Mouse (Mus musculus): Measurements from ENCODE around the gene Ceacam2. TPM values are rescaled to one million over a fixed set of nuclear protein-coding genes. Genes with fewer than 3 reads are reported as not detected.
"Not testable (repeated sequence)": the region's sequence is repeated elsewhere in the genome, so short reads cannot be mapped to it uniquely, and the experiment has no call there.

Ceacam2 gene
- under 1 TPM; 0.43 to 0.60 TPM for total RNA-seq (2021)
- long read RNA-seq, experiment 1: 0 reads
- long read RNA-seq, experiment 2, partial matches to known transcripts: 1 of 2 reads
- long read RNA-seq, experiment 2, other reads (novel, unspliced or antisense): 1 of 2 reads

- intact Hi-C loops (cut with DNase I; ENCODE audit: low total_unique reads): loop anchor here (5.0 to 10.0 kb wide), 2 partner anchors 55 to 117 kb away; no protein-coding TSS in a partner anchor
- not testable (repeated sequence) for DNase-seq
Observed at GRCm38 (mm10) chr7:25539376-25539907, at the start of gene Ceacam2. Gene Ceacam2 (minus strand): TSS chr7:25539857.

GRCm38 (mm10) chr7:25585351-25586204, 45.9 kb upstream of the Ceacam2 start:
- intact Hi-C loops (cut with DNase I; ENCODE audit: low total_unique reads): no loop called here
- DNase-seq: no peak

- intact Hi-C loops (cut with DNase I; ENCODE audit: low total_unique reads): no loop called here
- no peak for DNase-seq
Observed at GRCm38 (mm10) chr7:25584651-25585050, 45.0 kb upstream of the Ceacam2 start.

- DNase-seq: no peak
- intact Hi-C loops (cut with DNase I; ENCODE audit: low total_unique reads): no loop called here
Observed at GRCm38 (mm10) chr7:25582301-25582810, 42.7 kb upstream of the Ceacam2 start.

GRCm38 (mm10) chr7:25579441-25579840, 39.8 kb upstream of the Ceacam2 start:
- intact Hi-C loops (cut with DNase I; ENCODE audit: low total_unique reads): loop anchor here (5.0 kb wide), 1 partner anchor 742 kb away; no protein-coding TSS in a partner anchor
- no peak for DNase-seq

GRCm38 (mm10) chr7:25576793-25577437, 37.3 kb upstream of the Ceacam2 start:
- not testable (repeated sequence) for DNase-seq
- intact Hi-C loops (cut with DNase I; ENCODE audit: low total_unique reads): loop anchor here (5.0 kb wide), 1 partner anchor 740 kb away; no protein-coding TSS in a partner anchor

GRCm38 (mm10) chr7:25576308-25576707, 36.7 kb upstream of the Ceacam2 start:
- intact Hi-C loops (cut with DNase I; ENCODE audit: low total_unique reads): loop anchor here (5.0 kb wide), 1 partner anchor 739 kb away; no protein-coding TSS in a partner anchor

GRCm38 (mm10) chr7:25575870-25576269, 36.2 kb upstream of the Ceacam2 start:
- DNase-seq: no peak
- intact Hi-C loops (cut with DNase I; ENCODE audit: low total_unique reads): loop anchor here (5.0 kb wide), 1 partner anchor 739 kb away; no protein-coding TSS in a partner anchor

More at GRCm38 (mm10) chr7:25576308-25576707, 36.7 kb upstream of the Ceacam2 start:
- not testable (repeated sequence) for DNase-seq

GRCm38 (mm10) chr7:25575105-25575504, 35.4 kb upstream of the Ceacam2 start:
- DNase-seq: no peak
- intact Hi-C loops (cut with DNase I; ENCODE audit: low total_unique reads): loop anchor here (5.0 kb wide), 1 partner anchor 738 kb away; no protein-coding TSS in a partner anchor

GRCm38 (mm10) chr7:25573806-25574205, 34.1 kb upstream of the Ceacam2 start:
- DNase-seq; intact Hi-C loops (cut with DNase I; ENCODE audit: low total_unique reads): not testable (repeated sequence)

GRCm38 (mm10) chr7:25568721-25569120, 29.1 kb upstream of the Ceacam2 start:
- intact Hi-C loops (cut with DNase I; ENCODE audit: low total_unique reads): no loop called here
- no peak for DNase-seq

- DNase-seq; intact Hi-C loops (cut with DNase I; ENCODE audit: low total_unique reads): not testable (repeated sequence)
Observed at GRCm38 (mm10) chr7:25541464-25541863, 1.8 kb upstream of the Ceacam2 start.

- intact Hi-C loops (cut with DNase I; ENCODE audit: low total_unique reads): loop anchor here (5.0 to 10.0 kb wide), 2 partner anchors 55 to 118 kb away; no protein-coding TSS in a partner anchor
- DNase-seq: not testable (repeated sequence)
Observed at GRCm38 (mm10) chr7:25539954-25540353, 297 bp upstream of the Ceacam2 start.

- DNase-seq: no peak
- intact Hi-C loops (cut with DNase I; ENCODE audit: low total_unique reads): loop anchor here (10.0 kb wide), 1 partner anchor 46 kb away; no protein-coding TSS in a partner anchor
Observed at GRCm38 (mm10) chr7:25530837-25531236, 8.8 kb downstream of the Ceacam2 start.

- intact Hi-C loops (cut with DNase I; ENCODE audit: low total_unique reads); DNase-seq: not testable (repeated sequence)
Observed at GRCm38 (mm10) chr7:25516070-25516777, 23.4 kb downstream of the Ceacam2 start.

- DNase-seq; intact Hi-C loops (cut with DNase I; ENCODE audit: low total_unique reads): not testable (repeated sequence)
Observed at GRCm38 (mm10) chr7:25515667-25516066, 24.0 kb downstream of the Ceacam2 start.

GRCm38 (mm10) chr7:25509925-25510324, 29.7 kb downstream of the Ceacam2 start:
- DNase-seq: no peak
- intact Hi-C loops (cut with DNase I; ENCODE audit: low total_unique reads): no loop called here

- DNase-seq: no peak
- intact Hi-C loops (cut with DNase I; ENCODE audit: low total_unique reads): no loop called here
Observed at GRCm38 (mm10) chr7:25494649-25495048, 45.0 kb downstream of the Ceacam2 start.

GRCm38 (mm10) chr7:25490698-25491097, 49.0 kb downstream of the Ceacam2 start:
- DNase-seq; intact Hi-C loops (cut with DNase I; ENCODE audit: low total_unique reads): not testable (repeated sequence)
